Mouse (Mus musculus): ENCODE results near the gene Izumo1r. TPM values are rescaled to one million over a fixed set of nuclear protein-coding genes. Genes with fewer than 3 reads are reported as not detected.

Izumo1r gene
- polyA plus RNA-seq, 1 experiment, result 70.8 TPM

GRCm38 (mm10) chr9:14901757-14902156, 2.0 kb downstream of the Izumo1r start:
- Histone ChIP-seq H3K27me3 (ENCODE audit: control insufficient read depth, insufficient read depth, low read length) (no peaks in the 10 kb centered on the region), H3K4me1 (replicated peaks; ENCODE audit: control insufficient read depth, insufficient read depth, low read length) (peaks cover 50% of the 10 kb centered on the region), H3K4me3 (ENCODE audit: control insufficient read depth, insufficient read depth, low read length) (no peak overlapping the region), H3K36me3 (ENCODE audit: control insufficient read depth, insufficient read depth, low read length) (no peaks in the 10 kb centered on the region), H3K27ac (ENCODE audit: control insufficient read depth, insufficient read depth, low read length) (peak overlapping the region; percentile 8; the same call in 1 of the 2 replicates)
- DNase-seq, result no peak
- WGBS, result 86% methylated on average over 7 of the region's 7 CpGs
- no peak for TF ChIP-seq POLR2A (IDR thresholded peaks at IDR 0.05; ENCODE audit: control insufficient read depth, extremely low read depth, insufficient read depth, low read length, poor library complexity)
- no peak for TF ChIP-seq CTCF (IDR thresholded peaks at IDR 0.05; ENCODE audit: borderline replicate concordance, control insufficient read depth, extremely low read depth, insufficient read depth, low read length, poor library complexity)

DNA sequence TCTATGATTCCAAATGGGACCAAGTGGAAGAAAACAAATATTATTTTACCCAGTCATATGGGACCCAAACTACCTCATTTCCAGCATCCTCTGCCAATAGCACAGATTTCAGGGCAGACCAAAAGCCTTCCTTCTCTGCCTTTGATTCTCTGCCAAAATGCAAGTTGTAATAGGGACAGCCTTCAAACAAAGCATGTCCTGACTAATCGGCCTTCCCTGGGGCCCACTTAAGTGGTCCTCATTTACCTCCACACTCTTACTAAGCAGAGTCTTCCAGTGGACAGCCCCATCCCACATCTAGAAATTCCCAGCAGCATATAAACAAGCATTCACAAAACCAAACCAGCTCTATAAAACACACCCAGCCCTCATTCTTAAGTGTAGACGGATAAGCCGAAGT, 6.6 kb downstream of the Izumo1r start:
- Histone ChIP-seq H3K27me3 (ENCODE audit: control insufficient read depth, insufficient read depth, low read length) (no peaks in the 10 kb centered on the region), H3K4me3 (ENCODE audit: control insufficient read depth, insufficient read depth, low read length) (no peak overlapping the region), H3K4me1 (replicated peaks; ENCODE audit: control insufficient read depth, insufficient read depth, low read length) (peaks cover 17% of the 10 kb centered on the region), H3K36me3 (ENCODE audit: control insufficient read depth, insufficient read depth, low read length) (no peaks in the 10 kb centered on the region), H3K27ac (ENCODE audit: control insufficient read depth, insufficient read depth, low read length) (no peak overlapping the region)
- no peak for TF ChIP-seq POLR2A (IDR thresholded peaks at IDR 0.05; ENCODE audit: control insufficient read depth, extremely low read depth, insufficient read depth, low read length, poor library complexity)
- no peak for DNase-seq
- 93% methylated on average over 3 of the region's 3 CpGs for WGBS

- Histone ChIP-seq H3K36me3 (ENCODE audit: control insufficient read depth, insufficient read depth, low read length) (no peaks in the 10 kb centered on the region), H3K4me1 (replicated peaks; ENCODE audit: control insufficient read depth, insufficient read depth, low read length) (peaks cover 8% of the 10 kb centered on the region; the same call in 1 of the 2 replicates), H3K4me3 (ENCODE audit: control insufficient read depth, insufficient read depth, low read length) (no peak overlapping the region), H3K27me3 (ENCODE audit: control insufficient read depth, insufficient read depth, low read length) (no peaks in the 10 kb centered on the region), H3K27ac (ENCODE audit: control insufficient read depth, insufficient read depth, low read length) (no peak overlapping the region)
- TF ChIP-seq CTCF (IDR thresholded peaks at IDR 0.05; ENCODE audit: borderline replicate concordance, control insufficient read depth, extremely low read depth, insufficient read depth, low read length, poor library complexity), result no peak
- TF ChIP-seq POLR2A (IDR thresholded peaks at IDR 0.05; ENCODE audit: control insufficient read depth, extremely low read depth, insufficient read depth, low read length, poor library complexity), result no peak
- no peak for DNase-seq
- WGBS, result 60% methylated on average over 7 of the region's 7 CpGs
These were observed 8.4 kb downstream of the Izumo1r start for GRCm38 (mm10) chr9:14895237-14895835.

GRCm38 (mm10) chr9:14894628-14895027, 9.1 kb downstream of the Izumo1r start:
- Histone ChIP-seq H3K36me3 (ENCODE audit: control insufficient read depth, insufficient read depth, low read length) (no peaks in the 10 kb centered on the region), H3K4me3 (ENCODE audit: control insufficient read depth, insufficient read depth, low read length) (no peak overlapping the region), H3K27me3 (ENCODE audit: control insufficient read depth, insufficient read depth, low read length) (no peaks in the 10 kb centered on the region), H3K4me1 (replicated peaks; ENCODE audit: control insufficient read depth, insufficient read depth, low read length) (0 out of 2 replicates have a peak, but pooled peaks cover 4% of the 10 kb centered on the region), H3K27ac (ENCODE audit: control insufficient read depth, insufficient read depth, low read length) (no peak overlapping the region)
- no peak for DNase-seq
- TF ChIP-seq CTCF (IDR thresholded peaks at IDR 0.05; ENCODE audit: borderline replicate concordance, control insufficient read depth, extremely low read depth, insufficient read depth, low read length, poor library complexity) (no peak), POLR2A (IDR thresholded peaks at IDR 0.05; ENCODE audit: control insufficient read depth, extremely low read depth, insufficient read depth, low read length, poor library complexity) (no peak)
- WGBS, result 94% methylated on average over 3 of the region's 3 CpGs

GRCm38 (mm10) chr9:14893388-14893787, 10.4 kb downstream of the Izumo1r start:
- TF ChIP-seq POLR2A (IDR thresholded peaks at IDR 0.05; ENCODE audit: control insufficient read depth, extremely low read depth, insufficient read depth, low read length, poor library complexity) (no peak), CTCF (IDR thresholded peaks at IDR 0.05; ENCODE audit: borderline replicate concordance, control insufficient read depth, extremely low read depth, insufficient read depth, low read length, poor library complexity) (no peak)
- 0 out of 2 replicates have a peak, but pooled peaks cover 4% of the 10 kb centered on the region for H3K4me1 ChIP-seq (replicated peaks; ENCODE audit: control insufficient read depth, insufficient read depth, low read length)
- WGBS, result 70% methylated on average over 9 of the region's 9 CpGs
- no peaks in the 10 kb centered on the region for H3K36me3 ChIP-seq (ENCODE audit: control insufficient read depth, insufficient read depth, low read length)
- no peak for DNase-seq
- no peak overlapping the region for H3K4me3 ChIP-seq (ENCODE audit: control insufficient read depth, insufficient read depth, low read length)
- H3K27ac ChIP-seq (ENCODE audit: control insufficient read depth, insufficient read depth, low read length), result no peak overlapping the region
- no peaks in the 10 kb centered on the region for H3K27me3 ChIP-seq (ENCODE audit: control insufficient read depth, insufficient read depth, low read length)

- no peak for TF ChIP-seq POLR2A (IDR thresholded peaks at IDR 0.05; ENCODE audit: control insufficient read depth, extremely low read depth, insufficient read depth, low read length, poor library complexity)
- no peak for TF ChIP-seq CTCF (IDR thresholded peaks at IDR 0.05; ENCODE audit: borderline replicate concordance, control insufficient read depth, extremely low read depth, insufficient read depth, low read length, poor library complexity)
- H3K4me1 ChIP-seq (replicated peaks; ENCODE audit: control insufficient read depth, insufficient read depth, low read length), result peaks cover 9% of the 10 kb centered on the region; the same call in 1 of the 2 replicates
- H3K4me3 ChIP-seq (ENCODE audit: control insufficient read depth, insufficient read depth, low read length), result no peak overlapping the region
- 93% methylated on average over 5 of the region's 5 CpGs for WGBS
- H3K36me3 ChIP-seq (ENCODE audit: control insufficient read depth, insufficient read depth, low read length), result no peaks in the 10 kb centered on the region
- H3K27ac ChIP-seq (ENCODE audit: control insufficient read depth, insufficient read depth, low read length), result no peak overlapping the region
- DNase-seq, result no peak
- no peaks in the 10 kb centered on the region for H3K27me3 ChIP-seq (ENCODE audit: control insufficient read depth, insufficient read depth, low read length)
These were observed 11.9 kb downstream of the Izumo1r start for GRCm38 (mm10) chr9:14891891-14892290.

- Histone ChIP-seq H3K27me3 (ENCODE audit: control insufficient read depth, insufficient read depth, low read length) (no peaks in the 10 kb centered on the region), H3K36me3 (ENCODE audit: control insufficient read depth, insufficient read depth, low read length) (no peaks in the 10 kb centered on the region), H3K4me1 (replicated peaks; ENCODE audit: control insufficient read depth, insufficient read depth, low read length) (peaks cover 10% of the 10 kb centered on the region; the same call in 1 of the 2 replicates), H3K27ac (ENCODE audit: control insufficient read depth, insufficient read depth, low read length) (no peak overlapping the region), H3K4me3 (ENCODE audit: control insufficient read depth, insufficient read depth, low read length) (no peak overlapping the region)
- 97% methylated on average over 3 of the region's 3 CpGs for WGBS
- no peak for TF ChIP-seq POLR2A (IDR thresholded peaks at IDR 0.05; ENCODE audit: control insufficient read depth, extremely low read depth, insufficient read depth, low read length, poor library complexity)
- no peak for TF ChIP-seq CTCF (IDR thresholded peaks at IDR 0.05; ENCODE audit: borderline replicate concordance, control insufficient read depth, extremely low read depth, insufficient read depth, low read length, poor library complexity)
- DNase-seq, result no peak
These were observed 13.1 kb downstream of the Izumo1r start for GRCm38 (mm10) chr9:14890699-14891098.

Data from thymus, adult 2 months (tissue).